7 mouse cellular contexts compared by ENCODE assay signal in the genomic region with DNA sequence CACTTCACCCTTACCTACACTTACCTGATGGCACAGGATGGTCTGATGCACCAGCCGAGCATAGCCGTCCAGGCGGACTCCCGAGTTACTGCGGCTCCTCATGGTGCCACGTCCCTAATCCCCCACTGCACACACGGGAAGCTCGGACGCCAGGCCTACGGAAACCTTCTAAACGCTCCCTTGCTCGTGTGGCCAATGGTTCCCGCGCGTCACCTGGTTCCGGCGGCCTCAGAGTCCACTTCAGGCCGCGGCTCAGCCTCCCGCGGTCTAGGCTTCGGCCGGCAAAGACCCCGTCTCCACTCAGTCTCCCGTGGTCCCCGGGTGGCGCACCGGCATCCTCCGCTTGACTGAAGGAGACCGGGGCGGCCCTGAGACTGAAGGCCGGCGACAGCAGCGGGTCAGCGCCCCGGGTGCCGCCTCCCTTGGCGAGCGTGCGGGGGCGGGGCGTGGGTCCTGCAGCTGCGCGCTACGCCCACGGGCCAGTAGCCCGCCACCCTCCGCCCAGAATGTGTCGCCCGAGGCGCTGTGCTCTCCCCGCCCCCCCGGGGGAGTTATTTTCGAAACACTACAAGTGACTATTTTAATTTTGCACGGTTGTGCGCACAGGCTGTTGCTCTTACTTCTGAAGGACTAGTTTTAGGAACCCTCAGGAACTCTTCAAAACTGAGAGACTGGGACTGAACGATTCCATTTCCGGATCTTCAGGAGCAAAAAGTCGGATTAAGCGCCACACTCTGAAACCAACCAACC. TPM values are rescaled to one million over a fixed set of nuclear protein-coding genes. Genes with fewer than 3 reads are reported as not detected.
DNase-seq lines count a peak whose midpoint lies in the region; ATAC-seq and TF ChIP-seq lines count a peak whose summit lies in the region.

A gene (minus strand): TSS at position 424 of the 750 bp plus-strand sequence.

- peak; percentile 87 to 88 for DNase-seq in heart, adult 9 months (ENCODE audit: low spot score in 2 of 2)
- DNase-seq in midbrain, postnatal 0 days (ENCODE audit: low spot score): peak; percentile 51
- peak; percentile 52 to 54 for DNase-seq in spleen, postnatal 14 days (ENCODE audit: low spot score in 2 of 2)

- TF ChIP-seq POLR2A in bone marrow macrophage, adult 2 months (IDR thresholded peaks at IDR 0.05; ENCODE audit: borderline replicate concordance, low read depth, low read length): no peak

- H3K27ac ChIP-seq in bone marrow macrophage, adult 2 months (ENCODE audit: insufficient read depth, low read depth, low read length): peak within 1 kb of the TSS; percentile 85
- peak within 1 kb of the TSS; percentile 55; the same call in 1 of the 2 replicates for H3K27ac ChIP-seq in embryonic facial prominence, embryonic 15.5 days (replicated peaks)
- 0 out of 2 replicates have a peak within 1 kb of the TSS, but pooled peaks have one; percentile 14 for H3K27ac ChIP-seq in kidney, embryonic 15.5 days
- H3K27ac ChIP-seq in limb, embryonic 15.5 days: no peak within 1 kb of the TSS
- no peak within 1 kb of the TSS for H3K27ac ChIP-seq in midbrain, postnatal 0 days (ENCODE audit: low read depth, low read length)

- peak within 1 kb of the TSS; percentile 46 for H3K4me2 ChIP-seq in embryonic facial prominence, embryonic 15.5 days (replicated peaks)
- peak within 1 kb of the TSS; percentile 61 for H3K4me2 ChIP-seq in kidney, embryonic 15.5 days
- H3K4me2 ChIP-seq in limb, embryonic 15.5 days: peak within 1 kb of the TSS; percentile 49
- H3K4me2 ChIP-seq in midbrain, postnatal 0 days (ENCODE audit: low read depth, low read length, poor library complexity, severe bottlenecking): peak within 1 kb of the TSS; percentile 54

- peaks cover 7% of the 10 kb centered on the region for H3K27me3 ChIP-seq in embryonic facial prominence, embryonic 15.5 days
- peaks cover 37% of the 10 kb centered on the region for H3K27me3 ChIP-seq in kidney, embryonic 15.5 days
- peaks cover 16% of the 10 kb centered on the region for H3K27me3 ChIP-seq in limb, embryonic 15.5 days
- H3K27me3 ChIP-seq in midbrain, postnatal 0 days (ENCODE audit: insufficient read depth, low read length): no peaks in the 10 kb centered on the region; the same call in 1 of the 2 replicates

- TF ChIP-seq CTCF in bone marrow macrophage, adult 2 months (IDR thresholded peaks at IDR 0.05; ENCODE audit: low read depth, low read length): no peak
- TF ChIP-seq CTCF in midbrain, postnatal 0 days (IDR thresholded peaks at IDR 0.05): peak; percentile 11; the same call in 1 of the 2 replicates

- peak within 1 kb of the TSS; percentile 89 for H3K4me3 ChIP-seq in bone marrow macrophage, adult 2 months (ENCODE audit: insufficient read depth, low read length)
- H3K4me3 ChIP-seq in embryonic facial prominence, embryonic 15.5 days (replicated peaks): peak within 1 kb of the TSS; percentile 55
- H3K4me3 ChIP-seq in kidney, embryonic 15.5 days (replicated peaks): peak within 1 kb of the TSS; percentile 56
- peak within 1 kb of the TSS; percentile 56 for H3K4me3 ChIP-seq in limb, embryonic 15.5 days
- H3K4me3 ChIP-seq in midbrain, postnatal 0 days (ENCODE audit: low read depth, low read length): peak within 1 kb of the TSS; percentile 55

- H3K4me1 ChIP-seq in bone marrow macrophage, adult 2 months (ENCODE audit: control insufficient read depth, insufficient read depth, low read length): peaks cover 5% of the 10 kb centered on the region
- H3K4me1 ChIP-seq in embryonic facial prominence, embryonic 15.5 days: no peaks in the 10 kb centered on the region
- peaks cover 4% of the 10 kb centered on the region; the same call in 1 of the 2 replicates for H3K4me1 ChIP-seq in kidney, embryonic 15.5 days
- H3K4me1 ChIP-seq in limb, embryonic 15.5 days: no peaks in the 10 kb centered on the region
- H3K4me1 ChIP-seq in midbrain, postnatal 0 days (ENCODE audit: insufficient read depth, low read length): 0 out of 2 replicates have a peak, but pooled peaks cover 4% of the 10 kb centered on the region

- peak; percentile 85 for ATAC-seq in embryonic facial prominence, embryonic 15.5 days (ENCODE audit: insufficient number of reproducible peaks, low FRiP score, low TSS enrichment, low read depth)
- peak; percentile 94 for ATAC-seq in kidney, embryonic 15.5 days (replicated peaks; ENCODE audit: low FRiP score)
- ATAC-seq in limb, embryonic 15.5 days (ENCODE audit: insufficient number of reproducible peaks, low FRiP score, low TSS enrichment, low read depth): 0 out of 2 replicates have a peak, but pooled peaks have one; percentile 69
- ATAC-seq in midbrain, postnatal 0 days (ENCODE audit: low FRiP score): peak; percentile 77

- peak within 1 kb of the TSS; percentile 48 for H3K9ac ChIP-seq in embryonic facial prominence, embryonic 15.5 days
- peak within 1 kb of the TSS; percentile 50 for H3K9ac ChIP-seq in kidney, embryonic 15.5 days
- peak within 1 kb of the TSS; percentile 50 for H3K9ac ChIP-seq in limb, embryonic 15.5 days
- H3K9ac ChIP-seq in midbrain, postnatal 0 days (replicated peaks; ENCODE audit: low read length, poor library complexity, severe bottlenecking): peak within 1 kb of the TSS; percentile 36

- no peaks in the 10 kb centered on the region for H3K9me3 ChIP-seq in embryonic facial prominence, embryonic 15.5 days (replicated peaks)
- no peaks in the 10 kb centered on the region for H3K9me3 ChIP-seq in kidney, embryonic 15.5 days (replicated peaks)
- no peaks in the 10 kb centered on the region for H3K9me3 ChIP-seq in limb, embryonic 15.5 days
- H3K9me3 ChIP-seq in midbrain, postnatal 0 days (ENCODE audit: low read length): no peaks in the 10 kb centered on the region

- H3K36me3 ChIP-seq in embryonic facial prominence, embryonic 15.5 days: no peaks in the 10 kb centered on the region
- no peaks in the 10 kb centered on the region for H3K36me3 ChIP-seq in kidney, embryonic 15.5 days
- no peaks in the 10 kb centered on the region for H3K36me3 ChIP-seq in limb, embryonic 15.5 days
- no peaks in the 10 kb centered on the region for H3K36me3 ChIP-seq in midbrain, postnatal 0 days (ENCODE audit: insufficient read depth, low read length)

- 16% methylated on average over 56 of the region's 60 CpGs for WGBS in embryonic facial prominence, embryonic 15.5 days
- 21% methylated on average over 60 of the region's 60 CpGs for WGBS in kidney, embryonic 15.5 days
- WGBS in limb, embryonic 15.5 days: 15% methylated on average over 58 of the region's 60 CpGs
- WGBS in midbrain, postnatal 0 days: 28% methylated on average over 59 of the region's 60 CpGs

RNA-seq across cellular contexts. Expression of the gene that starts here (rescaled TPM):
- polyA plus RNA-seq in bone marrow macrophage, adult 2 months (2012; ENCODE audit: insufficient read depth, insufficient read length, missing spikeins): 4.0 and 4.9 TPM in 2 replicates
- 8.6 and 9.5 TPM in 2 replicates for polyA plus RNA-seq in embryonic facial prominence, embryonic 15.5 days (2015; fragmentation: Nextera tagmentation; extraction: Ambion mirVana)
- 7.9 and 8.1 TPM in 2 replicates for polyA plus RNA-seq in kidney, embryonic 15.5 days (2015; fragmentation: Nextera tagmentation; extraction: Ambion mirVana)
- polyA plus RNA-seq in limb, embryonic 15.5 days (2015; fragmentation: Nextera tagmentation; extraction: Ambion mirVana): 8.5 and 9.4 TPM in 2 replicates
- total RNA-seq in midbrain, postnatal 0 days (2014; rRNA removed): 8.7 and 15.8 TPM in 2 replicates
- 6.6 and 6.8 TPM in 2 replicates for polyA plus RNA-seq in midbrain, postnatal 0 days (2015; fragmentation: Nextera tagmentation; extraction: Ambion mirVana)

Comparison
In these comparisons a context has a peak if more than half of its experiments do, and no peak if none do; other contexts are left out.
1. H3K27ac ChIP-seq: peak in bone marrow macrophage, adult 2 months (single experiment), embryonic facial prominence, embryonic 15.5 days (single experiment) and kidney, embryonic 15.5 days (single experiment); none in limb, embryonic 15.5 days (single experiment) and midbrain, postnatal 0 days (single experiment).
2. Peak in every context shown above with its lines, with median percentiles within 50 percentile points of each other: H3K4me3 ChIP-seq, ATAC-seq, H3K4me2 ChIP-seq, H3K9ac ChIP-seq and DNase-seq.